Mouse (Mus musculus) intestine, embryonic 14.5 days (tissue): ENCODE results near the gene Slc38a11. TPM values are rescaled to one million over a fixed set of nuclear protein-coding genes. Genes with fewer than 3 reads are reported as not detected.

ENCODE experiments used
- ATAC-seq: fragments of 200-750 bp; cut with Nextera tagmentation; replicated peaks from 2 replicates; pipeline ENCODE4 v1.8.0; 2017; ENCODE audit warnings: low read depth, moderate number of reproducible peaks, moderate TSS enrichment, moderate library complexity; ENCODE audit not compliant: low FRiP score, low TSS enrichment
- DNase-seq: peaks from one replicate; pipeline ENCODE4 v3.0.0-alpha.2; 2018; ENCODE audit warnings: low spot score
- H3K27ac ChIP-seq: fragments of 300-500 bp; sonication (generic); 2 replicates; pipeline ENCODE4 v1.5.1; 2014; ENCODE audit warnings: low read depth, mild to moderate bottlenecking, control low read depth
- H3K27me3 ChIP-seq: fragments of 300-500 bp; sonication (generic); replicated peaks from 2 replicates; pipeline ENCODE4 v1.6.1; 2014; ENCODE audit warnings: low read length, control low read depth; ENCODE audit not compliant: control insufficient read depth, insufficient read depth
- H3K36me3 ChIP-seq: fragments of 300-500 bp; sonication (generic); 2 replicates; pipeline ENCODE4 v1.6.1; 2014; ENCODE audit warnings: low read length, control low read depth; ENCODE audit not compliant: control insufficient read depth, insufficient read depth
- H3K4me1 ChIP-seq: fragments of 300-500 bp; sonication (generic); replicated peaks from 2 replicates; pipeline ENCODE4 v1.6.1; 2014; ENCODE audit warnings: low read length, control low read depth, mixed read lengths; ENCODE audit not compliant: control insufficient read depth, insufficient read depth
- H3K4me2 ChIP-seq: fragments of 300-500 bp; sonication (generic); 2 replicates; pipeline ENCODE4 v1.6.1; 2014; ENCODE audit warnings: low read length
- H3K4me3 ChIP-seq: fragments of 300-500 bp; sonication (generic); 2 replicates; pipeline ENCODE4 v1.5.1; 2014; ENCODE audit warnings: low read depth, low read length, control low read depth, mixed read lengths
- H3K9ac ChIP-seq: fragments of 300-500 bp; sonication (generic); 2 replicates; pipeline ENCODE4 v1.6.1; 2014; ENCODE audit warnings: mild to moderate bottlenecking, low read length
- H3K9me3 ChIP-seq: fragments of 300-500 bp; sonication (generic); 2 replicates; pipeline ENCODE4 v1.6.1; 2016; ENCODE audit warnings: low read length, control low read depth; ENCODE audit not compliant: control insufficient read depth
- WGBS: fragments of 180-500 bp; shearing (Covaris S2); extraction: QIAGEN DNeasy Blood & Tissue Kit; methylation state at CpG from one replicate; pipeline ENCODE4 v1.1.7; 2014; 5-methylcytosine and 5-hydroxymethylcytosine counted together
- polyA plus RNA-seq: library from polyadenylated mRNA; unstranded; fragments of >200 nt; fragmentation: Nextera tagmentation; extraction: Ambion mirVana; gene quantifications from 2 replicates; pipeline ENCODE4 v1.2.1, GENCODE M21; 2014

Slc38a11 gene
- polyA plus RNA-seq, 1 experiment from 2014 or later, result not detected

GRCm38 (mm10) chr2:65382485-65382884 lies 18.7 kb upstream of the Slc38a11 start:
- no peak for DNase-seq
- ATAC-seq, result no peak
- H3K27me3 ChIP-seq, result no peaks in the 10 kb centered on the region
- H3K36me3 ChIP-seq, result no peaks in the 10 kb centered on the region
- 17% methylated on average over 4 of the region's 4 CpGs for WGBS
- no peak overlapping the region for H3K27ac ChIP-seq
- H3K4me2 ChIP-seq, result no peak overlapping the region
- H3K9ac ChIP-seq, result no peak overlapping the region
- no peaks in the 10 kb centered on the region for H3K4me1 ChIP-seq
- no peaks in the 10 kb centered on the region for H3K9me3 ChIP-seq
- no peak overlapping the region for H3K4me3 ChIP-seq

GRCm38 (mm10) chr2:65378425-65378824 lies 14.6 kb upstream of the Slc38a11 start:
- H3K4me3 ChIP-seq, result no peak overlapping the region
- H3K27me3 ChIP-seq, result no peaks in the 10 kb centered on the region
- no peaks in the 10 kb centered on the region for H3K4me1 ChIP-seq
- no peak overlapping the region for H3K9ac ChIP-seq
- no peak overlapping the region for H3K27ac ChIP-seq
- WGBS, result 68% methylated on average over 4 of the region's 4 CpGs
- ATAC-seq (no peak), DNase-seq (no peak)
- H3K9me3 ChIP-seq, result no peaks in the 10 kb centered on the region
- no peaks in the 10 kb centered on the region for H3K36me3 ChIP-seq
- H3K4me2 ChIP-seq, result no peak overlapping the region

GRCm38 (mm10) chr2:65374410-65374809 lies 10.6 kb upstream of the Slc38a11 start:
- Histone ChIP-seq H3K9me3 (no peaks in the 10 kb centered on the region), H3K4me2 (no peak overlapping the region), H3K4me3 (no peak overlapping the region), H3K27ac (no peak overlapping the region), H3K4me1 (no peaks in the 10 kb centered on the region), H3K36me3 (no peaks in the 10 kb centered on the region), H3K27me3 (no peaks in the 10 kb centered on the region), H3K9ac (no peak overlapping the region)
- WGBS, result 79% methylated on average over 5 of the region's 5 CpGs
- DNase-seq (no peak), ATAC-seq (no peak)

- no peak overlapping the region for H3K27ac ChIP-seq
- ATAC-seq, result no peak
Observed at GRCm38 (mm10) chr2:65373076-65373475, 9.2 kb upstream of the Slc38a11 start.

GRCm38 (mm10) chr2:65360736-65361475 lies 2.9 kb downstream of the Slc38a11 start:
- Histone ChIP-seq H3K27me3 (no peaks in the 10 kb centered on the region), H3K36me3 (no peaks in the 10 kb centered on the region), H3K9me3 (no peaks in the 10 kb centered on the region), H3K4me2 (no peak overlapping the region), H3K27ac (no peak overlapping the region), H3K9ac (no peak overlapping the region), H3K4me3 (no peak overlapping the region), H3K4me1 (peaks cover 5% of the 10 kb centered on the region)
- no peak for DNase-seq
- ATAC-seq, result no peak
- 86% methylated on average over 9 of the region's 9 CpGs for WGBS

More at GRCm38 (mm10) chr2:65373076-65373475, 9.2 kb upstream of the Slc38a11 start:
- no peaks in the 10 kb centered on the region for H3K27me3 ChIP-seq
- H3K4me1 ChIP-seq, result no peaks in the 10 kb centered on the region
- WGBS, result 93% methylated on average over 4 of the region's 4 CpGs
- H3K4me2 ChIP-seq, result no peak overlapping the region
- H3K36me3 ChIP-seq, result no peaks in the 10 kb centered on the region
- H3K9me3 ChIP-seq, result no peaks in the 10 kb centered on the region
- H3K9ac ChIP-seq, result no peak overlapping the region
- no peak for DNase-seq
- H3K4me3 ChIP-seq, result no peak overlapping the region

GRCm38 (mm10) chr2:65347367-65347766 lies 16.5 kb downstream of the Slc38a11 start:
- Histone ChIP-seq H3K9ac (no peak overlapping the region), H3K9me3 (no peaks in the 10 kb centered on the region), H3K27me3 (no peaks in the 10 kb centered on the region), H3K36me3 (no peaks in the 10 kb centered on the region), H3K4me1 (no peaks in the 10 kb centered on the region), H3K27ac (no peak overlapping the region), H3K4me2 (no peak overlapping the region), H3K4me3 (no peak overlapping the region)
- whole genome bisulfite sequencing, result 41% methylated on average over 4 of the region's 4 CpGs
- DNase-seq (no peak), ATAC-seq (no peak)

- H3K27ac ChIP-seq, result no peak overlapping the region
- DNase-seq (no peak), ATAC-seq (no peak)
- no peak overlapping the region for H3K4me2 ChIP-seq
- WGBS, result 42% methylated on average over 1 of the region's 1 CpGs
- H3K27me3 ChIP-seq, result no peaks in the 10 kb centered on the region
- no peak overlapping the region for H3K4me3 ChIP-seq
- no peaks in the 10 kb centered on the region for H3K4me1 ChIP-seq
- no peak overlapping the region for H3K9ac ChIP-seq
- no peaks in the 10 kb centered on the region for H3K9me3 ChIP-seq
- H3K36me3 ChIP-seq, result no peaks in the 10 kb centered on the region
Observed at GRCm38 (mm10) chr2:65346915-65347314, 16.9 kb downstream of the Slc38a11 start.

GRCm38 (mm10) chr2:65346037-65346436 lies 17.8 kb downstream of the Slc38a11 start:
- no peaks in the 10 kb centered on the region for H3K4me1 ChIP-seq
- no peaks in the 10 kb centered on the region for H3K36me3 ChIP-seq
- H3K27ac ChIP-seq, result no peak overlapping the region
- WGBS, result 67% methylated on average over 5 of the region's 5 CpGs
- H3K4me2 ChIP-seq, result no peak overlapping the region
- ATAC-seq, result no peak
- no peak for DNase-seq
- no peak overlapping the region for H3K9ac ChIP-seq
- no peaks in the 10 kb centered on the region for H3K9me3 ChIP-seq
- H3K27me3 ChIP-seq, result no peaks in the 10 kb centered on the region
- no peak overlapping the region for H3K4me3 ChIP-seq

- no peaks in the 10 kb centered on the region for H3K27me3 ChIP-seq
- no peak for DNase-seq
Observed at GRCm38 (mm10) chr2:65342057-65342456, 21.8 kb downstream of the Slc38a11 start.

More at GRCm38 (mm10) chr2:65342057-65342456, 21.8 kb downstream of the Slc38a11 start:
- WGBS, result 47% methylated on average over 10 of the region's 10 CpGs
- Histone ChIP-seq H3K36me3 (no peaks in the 10 kb centered on the region), H3K9me3 (no peaks in the 10 kb centered on the region), H3K4me2 (no peak overlapping the region), H3K9ac (no peak overlapping the region), H3K27ac (no peak overlapping the region), H3K4me3 (no peak overlapping the region), H3K4me1 (peaks cover 3% of the 10 kb centered on the region; the same call in 1 of the 2 replicates)
- ATAC-seq, result no peak
